Mouse (Mus musculus) hindbrain, embryonic 14.5 days (tissue): Measurements from ENCODE around the gene Gm13276. TPM values are rescaled to one million over a fixed set of nuclear protein-coding genes. Genes with fewer than 3 reads are reported as not detected.
"Not testable (repeated sequence)": the region's sequence is repeated elsewhere in the genome, so short reads cannot be mapped to it uniquely, and the experiment has no call there.

Experiments used
- ATAC-seq: fragments of 200-750 bp; cut with Nextera tagmentation; 2 replicates; pipeline ENCODE4 v1.8.0; 2017; ENCODE audit warnings: moderate number of reproducible peaks, mild to moderate bottlenecking, moderate TSS enrichment, moderate library complexity; ENCODE audit not compliant: low FRiP score
- DNase-seq: peaks from one replicate; pipeline ENCODE4 v3.0.0-alpha.2; 2015; ENCODE audit warnings: low spot score
- H3K27ac ChIP-seq: fragments of 300-500 bp; sonication (generic); 2 replicates; pipeline ENCODE4 v1.5.1; 2014; ENCODE audit warnings: mild to moderate bottlenecking, moderate library complexity
- H3K27me3 ChIP-seq: fragments of 300-500 bp; sonication (generic); 2 replicates; pipeline ENCODE4 v1.6.1; 2014; ENCODE audit warnings: mild to moderate bottlenecking, low read length, mixed read lengths; ENCODE audit not compliant: control insufficient read depth, insufficient read depth
- H3K36me3 ChIP-seq: fragments of 300-500 bp; sonication (generic); replicated peaks from 2 replicates; pipeline ENCODE4 v1.6.1; 2014; ENCODE audit not compliant: control insufficient read depth, insufficient read depth
- H3K4me1 ChIP-seq: fragments of 300-500 bp; sonication (generic); replicated peaks from 2 replicates; pipeline ENCODE4 v1.6.1; 2014; ENCODE audit warnings: antibody characterized with exemption, low read length, mixed read lengths; ENCODE audit not compliant: control insufficient read depth, insufficient read depth
- H3K4me2 ChIP-seq: fragments of 300-500 bp; sonication (generic); replicated peaks from 2 replicates; pipeline ENCODE4 v1.6.1; 2014; ENCODE audit warnings: mild to moderate bottlenecking, moderate library complexity
- H3K4me3 ChIP-seq: fragments of 300-500 bp; sonication (generic); replicated peaks from 2 replicates; pipeline ENCODE4 v1.5.1; 2014; ENCODE audit warnings: mild to moderate bottlenecking, low read length
- H3K9ac ChIP-seq: fragments of 300-500 bp; sonication (generic); 2 replicates; pipeline ENCODE4 v1.6.1; 2014
- H3K9me3 ChIP-seq: fragments of 300-500 bp; sonication (generic); 2 replicates; pipeline ENCODE4 v1.6.1; 2016; ENCODE audit warnings: low read length; ENCODE audit not compliant: control insufficient read depth
- WGBS: fragments of 180-500 bp; shearing (Covaris S2); extraction: QIAGEN DNeasy Blood & Tissue Kit; methylation state at CpG from one replicate; pipeline ENCODE4 v1.1.7; 2014; 5-methylcytosine and 5-hydroxymethylcytosine counted together
- polyA plus RNA-seq: library from polyadenylated mRNA; unstranded; fragments of >200 nt; fragmentation: Nextera tagmentation; extraction: Ambion mirVana; gene quantifications from 2 replicates; pipeline ENCODE4 v1.2.1, GENCODE M21; 2014

Gene Gm13276
- polyA plus RNA-seq, 1 experiment from 2014 or later: not detected

DNA sequence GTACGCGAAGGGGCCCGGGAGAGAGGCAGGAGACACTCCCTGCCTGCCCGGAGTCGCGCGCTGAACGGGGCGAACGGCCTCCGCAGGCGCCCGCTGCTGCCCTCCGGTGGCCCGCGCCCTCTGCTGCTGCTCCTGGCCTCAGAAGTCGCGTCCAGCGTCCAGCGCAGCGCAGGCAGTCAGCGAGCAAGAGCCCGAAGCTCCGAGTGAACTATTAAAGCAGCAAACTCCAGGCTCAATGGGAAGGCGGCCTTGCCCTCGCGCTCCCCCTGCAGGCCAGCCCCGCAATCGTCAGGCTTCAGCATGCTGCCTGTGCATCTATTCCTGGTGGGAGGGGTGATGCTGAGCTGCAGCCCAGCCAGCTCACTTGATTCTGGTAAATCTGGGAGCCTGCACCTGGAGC lies 17.4 kb downstream of the Gm13276 start, which contains the start of gene Gm13287:
Gene Gm13287, plus strand, starts transcription at position 301 of the 400 bp plus-strand sequence.
- H3K4me1 ChIP-seq, DNase-seq, H3K4me3 ChIP-seq, H3K27ac ChIP-seq, H3K27me3 ChIP-seq, H3K9ac ChIP-seq, H3K36me3 ChIP-seq, H3K4me2 ChIP-seq, H3K9me3 ChIP-seq, ATAC-seq: not testable (repeated sequence)
- no CpG with 5 or more reads among the region's 29 CpGs for WGBS

DNA sequence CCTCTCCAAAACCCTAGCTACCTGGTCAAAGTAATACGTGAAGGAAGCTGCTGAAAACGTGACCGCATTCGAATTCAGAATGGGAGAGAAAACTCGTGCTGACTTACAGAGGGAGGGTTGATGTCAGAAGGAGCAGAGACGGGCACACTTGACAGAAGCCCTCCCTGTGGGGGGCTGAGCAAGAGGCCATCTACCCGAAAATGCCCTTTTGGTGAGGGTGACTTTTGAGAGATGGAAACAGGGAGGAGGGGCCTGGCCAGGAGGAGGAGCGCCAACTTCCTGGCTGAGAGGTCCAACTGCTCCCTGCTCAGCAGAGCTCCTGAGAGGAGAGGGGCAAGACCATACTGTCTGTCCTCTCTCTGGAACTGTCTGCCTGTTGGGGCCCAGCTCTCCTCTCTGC lies 19.7 kb downstream of the Gm13276 start, which contains the start of gene Gm13288:
Gene Gm13288, plus strand, starts transcription at position 301 of the 400 bp plus-strand sequence.
- not testable (repeated sequence) for H3K9me3 ChIP-seq, H3K4me3 ChIP-seq, H3K4me1 ChIP-seq, H3K27ac ChIP-seq, H3K9ac ChIP-seq, H3K27me3 ChIP-seq, DNase-seq, H3K36me3 ChIP-seq, ATAC-seq
- H3K4me2 ChIP-seq: peak within 1 kb of the TSS; percentile 45
- no CpG with 5 or more reads among the region's 8 CpGs for WGBS

DNA sequence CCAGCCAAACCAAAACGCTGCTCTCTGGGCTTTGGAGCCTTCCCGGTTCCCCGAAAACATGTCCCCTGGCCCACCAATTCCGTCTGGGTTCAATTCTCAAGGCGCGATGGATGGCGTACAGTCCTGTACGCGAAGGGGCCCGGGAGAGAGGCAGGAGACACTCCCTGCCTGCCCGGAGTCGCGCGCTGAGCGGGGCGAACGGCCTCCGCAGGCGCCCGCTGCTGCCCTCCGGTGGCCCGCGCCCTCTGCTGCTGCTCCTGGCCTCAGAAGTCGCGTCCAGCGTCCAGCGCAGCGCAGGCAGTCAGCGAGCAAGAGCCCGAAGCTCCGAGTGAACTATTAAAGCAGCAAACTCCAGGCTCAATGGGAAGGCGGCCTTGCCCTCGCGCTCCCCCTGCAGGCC lies 20.3 kb downstream of the Gm13276 start:
- peak overlapping the region; percentile 45 for H3K4me2 ChIP-seq
- H3K27ac ChIP-seq, DNase-seq, H3K4me1 ChIP-seq, H3K9me3 ChIP-seq, H3K27me3 ChIP-seq, H3K36me3 ChIP-seq, H3K4me3 ChIP-seq, H3K9ac ChIP-seq, ATAC-seq: not testable (repeated sequence)
- WGBS: no CpG with 5 or more reads among the region's 34 CpGs

DNA sequence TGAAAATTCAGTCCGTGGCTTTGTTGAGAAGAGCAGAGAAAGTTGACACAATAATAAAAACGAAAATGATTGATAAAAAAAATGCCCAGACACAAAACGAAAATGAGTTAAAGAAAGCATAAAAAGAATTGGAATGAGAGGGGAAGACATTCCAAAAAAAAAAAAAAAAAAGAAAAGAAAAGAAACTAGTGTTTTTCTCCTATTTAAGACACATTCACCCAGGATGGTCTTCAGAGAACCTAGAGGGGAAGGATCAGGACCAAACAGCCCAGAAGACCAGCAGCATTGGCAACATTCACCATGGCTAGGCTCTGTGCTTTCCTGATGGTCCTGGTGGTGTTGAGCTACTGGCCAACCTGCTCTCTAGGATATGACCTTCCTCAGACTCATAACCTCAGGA lies 30.4 kb downstream of the Gm13276 start, which contains the start of gene Ifna7:
Gene Ifna7, plus strand, starts transcription at position 301 of the 400 bp plus-strand sequence.
- Histone ChIP-seq H3K4me2 (no peak within 1 kb of the TSS), H3K36me3 (no peaks in the 10 kb centered on the region), H3K4me1 (no peaks in the 10 kb centered on the region), H3K4me3 (no peak within 1 kb of the TSS), H3K27ac (no peak within 1 kb of the TSS), H3K9ac (no peak within 1 kb of the TSS), H3K27me3 (no peaks in the 10 kb centered on the region), H3K9me3 (no peaks in the 10 kb centered on the region)
- no peak for ATAC-seq
- 71% methylated on average over 3 of the region's 3 CpGs for WGBS
- DNase-seq: no peak

DNA sequence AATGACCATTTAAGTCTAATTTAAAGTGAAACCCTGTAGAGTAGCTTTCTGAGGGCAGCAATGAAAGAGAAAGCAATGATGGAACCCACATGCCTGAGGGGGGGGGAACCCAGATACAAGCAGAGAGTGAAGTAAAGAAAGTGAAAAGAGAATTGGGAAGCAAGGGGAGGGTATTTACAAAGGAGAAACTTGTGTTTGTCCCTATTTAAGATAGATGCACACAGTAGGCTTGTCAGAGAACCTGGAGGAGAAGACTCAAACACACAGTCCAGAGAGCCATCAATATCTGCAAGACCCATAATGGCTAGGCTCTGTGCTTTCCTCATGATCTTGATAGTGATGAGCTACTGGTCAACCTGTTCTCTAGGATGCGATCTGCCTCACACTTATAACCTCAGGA lies 34.1 kb downstream of the Gm13276 start, which contains the start of gene Ifna11:
Gene Ifna11, plus strand, starts transcription at position 301 of the 400 bp plus-strand sequence.
- no peak for DNase-seq
- no peaks in the 10 kb centered on the region for H3K27me3 ChIP-seq
- no peak within 1 kb of the TSS for H3K4me2 ChIP-seq
- H3K36me3 ChIP-seq: no peaks in the 10 kb centered on the region
- no peak within 1 kb of the TSS for H3K27ac ChIP-seq
- no peak within 1 kb of the TSS for H3K4me3 ChIP-seq
- no peak for ATAC-seq
- no peak within 1 kb of the TSS for H3K9ac ChIP-seq
- WGBS: 88% methylated on average over 1 of the region's 1 CpGs
- no peaks in the 10 kb centered on the region for H3K9me3 ChIP-seq
- no peaks in the 10 kb centered on the region for H3K4me1 ChIP-seq

DNA sequence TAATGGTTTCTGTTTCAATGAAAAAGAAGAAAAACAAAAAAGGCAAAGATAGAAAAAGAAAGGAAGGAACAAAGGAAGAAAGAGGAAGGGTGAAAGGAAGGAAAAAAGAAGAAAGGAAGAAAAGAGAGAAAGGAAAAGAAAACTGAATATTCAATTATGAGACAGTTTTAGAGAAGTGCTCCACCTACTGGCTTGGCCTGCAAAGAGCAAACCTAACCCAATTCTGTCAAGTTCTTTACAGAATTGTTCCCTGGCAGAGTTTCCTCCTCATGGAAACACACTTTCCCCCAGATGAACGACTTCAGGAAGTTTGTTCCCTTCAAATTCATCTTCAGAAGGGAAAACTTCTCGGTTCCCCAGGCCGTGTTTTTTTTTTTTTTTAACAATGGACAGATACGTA lies 37.5 kb downstream of the Gm13276 start:
- Histone ChIP-seq H3K27me3 (no peaks in the 10 kb centered on the region), H3K4me3 (no peak overlapping the region), H3K27ac (no peak overlapping the region), H3K36me3 (no peaks in the 10 kb centered on the region), H3K9ac (no peak overlapping the region), H3K4me2 (no peak overlapping the region), H3K4me1 (no peaks in the 10 kb centered on the region), H3K9me3 (no peaks in the 10 kb centered on the region)
- ATAC-seq (no peak), DNase-seq (peak; percentile 32)
- 24% methylated on average over 4 of the region's 4 CpGs for WGBS

DNA sequence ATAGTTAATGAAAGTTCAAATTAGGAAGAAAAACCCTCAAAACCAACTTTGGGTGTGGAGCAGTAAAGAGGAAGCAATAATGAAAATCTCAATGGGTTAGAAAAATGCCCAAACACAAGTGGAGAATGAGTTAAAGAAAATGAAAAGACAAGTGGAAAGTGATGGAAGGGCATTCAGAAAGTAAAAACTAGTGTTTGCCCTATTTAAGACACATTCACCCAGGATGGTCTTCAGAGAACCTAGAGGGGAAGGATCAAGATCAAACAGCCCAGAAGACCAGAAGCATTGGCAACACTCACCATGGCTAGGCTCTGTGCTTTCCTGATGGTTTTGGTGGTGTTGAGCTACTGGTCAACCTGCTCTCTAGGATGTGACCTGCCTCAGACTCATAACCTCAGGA lies 41.6 kb downstream of the Gm13276 start, which contains the start of gene Ifna6:
Gene Ifna6, plus strand, starts transcription at position 301 of the 400 bp plus-strand sequence.
- not testable (repeated sequence) for H3K4me1 ChIP-seq, H3K4me3 ChIP-seq, ATAC-seq, H3K27ac ChIP-seq, H3K9ac ChIP-seq, H3K27me3 ChIP-seq, DNase-seq, H3K9me3 ChIP-seq, H3K4me2 ChIP-seq, H3K36me3 ChIP-seq

DNA sequence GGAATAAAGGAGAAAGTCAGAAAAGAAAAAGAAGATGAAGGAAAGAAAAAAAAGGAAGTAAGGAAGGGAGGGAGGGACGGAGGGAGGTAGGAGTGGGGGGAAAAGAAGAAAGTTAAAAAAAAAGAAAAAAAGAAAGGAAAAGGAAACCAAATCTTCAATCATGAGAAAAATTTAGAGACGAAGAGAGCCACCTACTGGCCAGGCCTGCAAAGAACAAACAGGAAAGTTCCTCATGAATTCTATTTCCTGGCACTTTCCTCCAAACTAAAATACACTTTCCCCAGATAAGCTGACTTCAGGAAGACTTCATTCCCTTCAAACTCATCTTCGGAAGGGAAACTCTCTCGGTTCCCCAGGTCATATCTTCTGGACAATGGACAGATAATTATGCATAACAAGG lies 45.0 kb downstream of the Gm13276 start:
- WGBS: 34% methylated on average over 4 of the region's 4 CpGs
- no peak for ATAC-seq

DNA sequence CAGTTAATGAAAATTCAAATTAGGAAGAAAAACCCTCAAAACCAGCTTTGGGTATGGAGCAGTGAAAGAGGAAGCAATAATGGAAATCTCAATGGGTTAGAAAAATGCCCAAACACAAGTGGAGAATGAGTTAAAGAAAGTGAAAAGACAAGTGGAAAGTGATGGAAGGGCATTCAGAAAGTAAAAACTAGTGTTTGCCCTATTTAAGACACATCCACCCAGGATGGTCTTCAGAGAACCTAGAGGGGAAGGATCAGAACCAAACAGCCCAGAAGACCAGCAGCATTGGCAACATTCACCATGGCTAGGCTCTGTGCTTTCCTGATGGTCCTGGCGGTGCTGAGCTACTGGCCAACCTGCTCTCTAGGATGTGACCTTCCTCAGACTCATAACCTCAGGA lies 49.7 kb downstream of the Gm13276 start, which contains the start of gene Ifna5:
Gene Ifna5, plus strand, starts transcription at position 301 of the 400 bp plus-strand sequence.
- not testable (repeated sequence) for H3K4me2 ChIP-seq, ATAC-seq, H3K27me3 ChIP-seq, DNase-seq, H3K27ac ChIP-seq, H3K9ac ChIP-seq, H3K36me3 ChIP-seq, H3K9me3 ChIP-seq, H3K4me3 ChIP-seq, H3K4me1 ChIP-seq
- WGBS: 73% methylated on average over 1 of the region's 1 CpGs

More for the DNA sequence above, 45.0 kb downstream of the Gm13276 start:
- Histone ChIP-seq H3K4me2 (no peak overlapping the region), H3K9me3 (no peaks in the 10 kb centered on the region), H3K27ac (no peak overlapping the region), H3K4me3 (no peak overlapping the region), H3K36me3 (no peaks in the 10 kb centered on the region), H3K4me1 (no peaks in the 10 kb centered on the region), H3K9ac (no peak overlapping the region), H3K27me3 (no peaks in the 10 kb centered on the region)
- DNase-seq: peak; percentile 59
